Mouse (Mus musculus) lung, postnatal 0 days (tissue): Measurements from ENCODE around the gene Crxos.

Experiments
- CTCF ChIP-seq: IDR thresholded peaks from 2 replicates; pipeline ENCODE4 v1.5.1; 2016; ENCODE audit warnings: antibody characterized with exemption, mild to moderate bottlenecking
- EP300 ChIP-seq: IDR thresholded peaks from 2 replicates; pipeline ENCODE4 v1.6.1; 2016; ENCODE audit warnings: antibody characterized with exemption, mild to moderate bottlenecking, control low read depth

DNA sequence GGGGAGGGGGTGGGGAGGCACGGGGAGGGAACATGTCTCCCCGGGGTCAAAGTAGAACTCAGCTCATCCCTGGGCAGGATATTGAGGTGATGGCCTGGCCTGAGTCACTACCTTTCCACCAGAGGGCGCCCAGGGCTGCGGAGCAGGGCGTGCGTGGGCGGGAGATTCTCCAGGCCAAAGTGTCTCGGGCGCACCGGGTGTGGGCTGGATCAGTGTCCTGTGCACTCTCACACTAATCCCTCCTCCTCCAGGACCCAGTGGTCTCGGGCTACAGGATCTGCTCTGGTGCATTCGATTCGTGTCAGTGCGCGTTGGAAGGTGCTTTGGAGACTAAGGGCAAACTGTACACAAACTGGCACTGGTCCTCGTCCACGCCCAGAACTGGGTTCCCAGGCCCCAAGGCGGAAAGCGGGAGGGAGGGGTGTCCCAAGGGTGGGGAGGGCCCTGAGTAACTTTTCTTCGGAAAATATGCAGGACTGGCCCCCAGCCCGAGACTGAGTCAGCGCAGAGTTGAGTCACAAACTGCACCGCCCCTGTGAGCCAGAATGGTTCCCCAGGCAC, 66.0 kb downstream of the Crxos start:
- TF ChIP-seq CTCF (peak; percentile 95), EP300 (peak; percentile 87)
